Mouse (Mus musculus) adrenal gland, adult 18-20 months (tissue): ENCODE measurements at regions not wholly inside any gene's neighbourhood (a gene's known extent, or its start where the extent isn't known, plus 50 kb on each side); places are given as distances from the start of the nearest gene placed in this dataset.
"Not testable (repeated sequence)": the region's sequence is repeated elsewhere in the genome, so short reads cannot be mapped to it uniquely, and the experiment has no call there.

Experiments
- DNase-seq, 2 experiments: peaks; one replicate each; pipeline ENCODE4 v3.0.0; 2021 to 2022; ENCODE audit warnings: low spot score in 2 of 2

GRCm38 (mm10) chr1:7388627-7389026 is 2580.9 kb downstream of the Gm37988 start:
- DNase-seq, result no peak

GRCm38 (mm10) chr1:7393508-7393907 is 2585.8 kb downstream of the Gm37988 start:
- no peak for DNase-seq

DNA sequence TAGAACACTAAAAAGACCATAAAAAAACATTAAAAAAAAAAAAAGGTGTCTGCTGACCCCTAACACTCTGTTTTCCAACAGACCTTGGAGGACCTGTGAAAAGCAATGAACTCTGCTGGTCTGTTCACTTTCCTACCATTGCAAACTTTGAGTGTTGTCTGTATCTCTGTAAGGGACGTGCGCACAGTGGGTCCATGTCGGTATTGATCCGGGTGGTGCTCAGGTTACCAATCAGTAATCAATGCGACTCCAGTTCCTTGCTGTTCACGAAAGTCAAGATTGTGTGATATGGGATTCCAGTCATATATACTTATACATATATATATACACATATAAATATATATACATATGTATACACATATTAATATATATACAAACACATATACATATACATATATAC is 2586.5 kb downstream of the Gm37988 start:
- no peak for DNase-seq

DNA sequence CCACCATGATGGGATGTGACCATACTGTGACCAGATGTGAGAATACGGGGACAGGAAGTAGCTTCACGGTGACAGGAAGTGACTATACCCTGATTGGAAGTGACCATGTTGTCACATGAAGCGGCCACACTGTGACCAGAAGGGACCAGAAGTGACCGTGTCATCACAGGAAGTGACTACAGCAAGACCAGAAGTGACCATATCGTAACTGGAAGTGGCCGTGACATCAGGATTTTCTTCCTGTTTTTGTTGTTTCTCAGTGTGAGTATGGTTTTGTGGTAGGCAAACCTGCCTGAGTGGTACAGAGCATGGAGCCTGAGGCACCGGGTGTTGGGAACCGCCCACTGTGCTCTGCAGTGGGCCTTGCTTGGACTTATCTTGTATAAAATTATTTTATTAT is 2587.8 kb downstream of the Gm37988 start:
- no peak for DNase-seq

DNA sequence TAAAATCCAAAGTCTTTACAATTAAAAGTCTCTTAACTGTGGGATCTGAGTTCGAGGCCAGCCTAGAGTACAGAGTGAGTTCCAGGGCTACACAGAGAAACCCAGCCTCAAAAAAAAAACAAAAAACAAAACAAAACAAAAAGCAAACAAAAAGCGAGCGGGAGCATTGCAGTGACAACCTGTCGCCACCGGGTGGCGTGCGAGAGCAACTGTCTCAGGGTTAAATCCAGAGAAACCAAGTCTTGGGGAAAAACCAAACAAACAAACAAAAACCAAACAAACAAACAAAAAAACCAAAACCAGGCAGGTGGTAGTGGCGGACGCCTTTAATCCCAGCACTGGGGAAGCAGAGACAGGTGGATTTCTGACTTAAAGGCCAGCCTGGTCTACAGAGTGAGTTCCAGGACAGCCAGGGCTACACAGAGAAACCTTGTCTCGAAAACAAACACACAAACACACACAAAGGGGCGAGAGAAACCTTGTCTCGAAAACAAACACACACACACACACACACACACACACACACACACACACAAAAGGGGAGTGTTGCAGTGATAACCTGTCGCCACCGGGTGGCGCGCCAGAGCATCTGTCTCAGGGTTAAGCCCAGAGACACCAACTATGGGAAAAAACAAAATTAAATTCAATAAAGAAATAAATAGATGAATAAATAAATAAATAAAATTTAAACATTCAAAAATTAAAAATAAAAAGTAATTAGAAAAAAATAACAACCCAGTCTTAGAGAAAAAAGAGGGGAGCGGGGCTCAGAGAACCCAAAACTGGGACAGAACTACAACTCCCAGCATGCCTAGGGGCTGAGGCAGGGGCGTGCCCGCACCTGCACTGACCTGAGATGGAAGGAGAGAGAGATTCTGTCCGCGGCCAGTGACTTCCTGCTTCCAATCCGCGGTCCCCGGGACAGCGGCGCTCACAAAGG is 2589.4 kb downstream of the Gm37988 start:
- DNase-seq, result peak; percentile 42 to 64

DNA sequence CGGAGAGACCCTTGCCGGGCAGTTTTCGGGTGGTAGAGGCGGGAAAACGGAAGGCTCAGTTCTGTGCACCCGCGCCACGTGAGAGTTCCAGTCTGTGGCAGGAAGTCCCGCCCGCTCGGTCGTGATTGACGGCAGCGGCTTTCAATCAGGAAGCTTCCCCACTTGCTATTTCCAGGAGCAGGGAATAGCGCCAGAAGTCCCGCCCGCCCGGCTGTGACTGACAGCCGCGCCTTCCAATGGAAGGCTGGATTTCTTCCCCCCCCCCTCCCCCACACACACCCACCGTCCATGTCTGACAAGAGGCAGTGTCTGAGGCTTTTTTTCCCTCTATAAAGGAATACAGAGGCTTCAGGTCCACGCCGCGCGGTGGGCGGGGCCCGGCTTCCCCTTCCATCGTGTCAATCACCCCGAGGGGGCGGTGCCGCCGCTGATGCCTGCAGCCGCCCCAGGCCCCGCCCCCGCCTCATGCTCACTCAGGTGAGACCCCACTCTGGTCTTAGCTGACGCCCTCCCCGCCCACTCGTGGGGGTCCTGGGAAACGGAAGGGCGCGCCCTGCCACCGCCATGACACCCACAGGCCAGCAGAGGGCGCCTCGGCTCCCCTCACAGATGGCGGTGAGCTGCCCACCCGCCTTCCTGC is 2590.2 kb downstream of the Gm37988 start:
- peak; percentile 94 to 96 for DNase-seq

GRCm38 (mm10) chr1:7398678-7399218 is 2591.1 kb downstream of the Gm37988 start:
- DNase-seq, result no peak

GRCm38 (mm10) chr1:7405651-7406050 is 2598.0 kb downstream of the Gm37988 start:
- DNase-seq, result not testable (repeated sequence)

DNA sequence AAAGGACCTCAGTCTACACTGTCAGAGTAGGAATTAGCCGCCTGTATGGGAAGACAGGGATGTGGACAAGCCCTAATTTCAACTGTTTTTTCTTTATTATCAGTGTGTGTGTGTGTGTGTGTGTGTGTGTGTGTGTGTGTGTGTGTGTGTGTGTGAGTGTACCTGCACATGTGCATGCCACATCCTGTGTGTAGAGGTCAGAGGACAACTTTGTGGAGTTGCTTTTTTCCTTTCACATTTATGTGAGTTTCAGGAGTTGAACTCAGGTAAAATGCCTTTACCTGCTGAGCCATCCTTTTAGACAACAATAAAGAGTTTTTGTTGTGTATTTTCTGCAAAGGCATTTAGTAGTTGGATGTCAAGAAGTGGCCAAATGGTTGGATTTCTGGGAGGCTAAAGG is 2606.8 kb downstream of the Gm37988 start:
- DNase-seq, result no peak

- DNase-seq, result no peak
These were observed 2644.0 kb downstream of the Gm37988 start for GRCm38 (mm10) chr1:7451660-7452155.

GRCm38 (mm10) chr1:7454931-7455330 is 2647.2 kb downstream of the Gm37988 start:
- no peak for DNase-seq

DNA sequence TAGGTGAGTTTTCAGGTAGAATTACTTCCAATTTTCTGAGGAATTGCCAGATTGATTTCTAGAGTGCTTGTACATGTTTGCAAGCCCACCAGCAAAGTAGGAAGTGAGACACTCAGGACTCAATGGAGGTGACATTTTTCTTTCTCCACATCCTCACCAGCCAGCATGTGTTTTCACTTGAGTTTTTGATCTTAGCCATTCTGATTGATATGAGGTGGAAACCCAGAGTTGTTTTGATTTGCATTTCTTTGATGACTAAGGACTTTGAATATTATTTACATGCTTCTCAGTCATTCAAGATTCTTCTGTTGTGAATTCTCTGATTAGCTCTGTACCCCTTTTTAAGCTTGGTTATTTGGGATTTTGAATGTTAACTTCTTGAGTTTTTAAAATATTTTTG is 2650.2 kb downstream of the Gm37988 start:
- no peak for DNase-seq

DNA sequence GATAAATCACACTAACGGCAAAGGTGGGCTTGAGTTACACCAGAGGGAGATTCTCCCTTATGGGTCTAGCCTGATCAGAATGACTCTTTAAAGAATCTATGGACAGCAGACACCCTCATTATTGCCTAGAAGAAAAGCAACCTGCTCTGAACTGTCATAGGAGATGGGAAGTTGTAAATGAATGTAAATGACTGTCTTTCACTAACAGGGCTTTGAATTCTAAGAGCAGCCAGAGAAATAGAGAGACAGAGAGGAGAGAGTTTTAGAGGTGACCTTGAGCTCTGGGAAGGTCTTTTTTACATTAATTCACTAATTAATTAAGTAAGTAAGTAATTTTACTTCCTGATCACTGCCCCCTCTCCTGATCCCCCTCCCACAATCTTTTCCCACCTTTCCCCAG is 2686.4 kb downstream of the Gm37988 start:
- no peak for DNase-seq

- no peak for DNase-seq
These were observed 2691.3 kb downstream of the Gm37988 start for GRCm38 (mm10) chr1:7499042-7499441.

GRCm38 (mm10) chr1:7502363-7502762 is 2694.7 kb downstream of the Gm37988 start:
- no peak for DNase-seq

DNA sequence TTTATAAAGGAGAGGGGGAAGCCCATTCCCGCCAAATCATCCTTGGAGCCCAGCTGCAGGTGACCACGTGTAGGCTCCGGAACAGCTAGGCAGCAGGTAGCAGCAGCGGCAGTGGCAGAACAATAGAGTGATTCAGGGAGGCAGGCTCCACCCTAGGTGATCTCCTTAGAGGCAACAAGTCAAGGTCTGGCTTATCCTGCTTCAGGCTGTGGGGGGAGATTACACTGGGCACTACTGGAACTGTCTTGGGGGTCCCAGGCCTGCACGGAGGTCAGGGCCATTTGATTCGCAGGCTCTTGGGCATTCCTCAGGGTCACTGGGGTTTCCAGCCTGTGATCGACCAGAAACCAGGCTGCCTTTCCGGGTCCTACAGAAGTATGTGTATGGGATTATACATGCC is 2711.1 kb downstream of the Gm37988 start:
- DNase-seq, result no peak

- no peak for DNase-seq
These were observed 2725.8 kb downstream of the Gm37988 start for GRCm38 (mm10) chr1:7533506-7533905.

- no peak for DNase-seq
These were observed 2727.5 kb downstream of the Gm37988 start for GRCm38 (mm10) chr1:7535191-7535590.

- no peak for DNase-seq
These were observed 2735.8 kb downstream of the Gm37988 start for GRCm38 (mm10) chr1:7543492-7543891.

GRCm38 (mm10) chr1:7548261-7548660 is 2740.6 kb downstream of the Gm37988 start:
- no peak for DNase-seq

DNA sequence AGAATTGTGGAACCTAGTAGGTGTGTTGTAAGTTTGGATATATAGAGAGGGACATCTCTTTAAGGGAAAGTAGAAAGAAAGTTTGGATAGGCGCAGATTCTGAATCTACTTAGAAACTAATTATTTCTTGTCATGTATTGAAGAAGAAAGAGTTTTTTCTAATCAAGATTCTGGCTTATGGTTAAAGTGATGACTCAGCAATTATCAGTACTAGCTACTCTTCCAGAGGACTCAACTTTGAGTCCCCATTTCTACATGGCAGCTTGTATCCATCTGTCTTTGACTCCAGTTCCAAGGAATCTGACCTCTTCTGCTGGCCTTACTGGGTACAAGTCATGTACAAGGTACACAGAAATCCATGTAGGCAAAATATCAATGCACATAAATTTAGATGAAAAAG is 2767.1 kb downstream of the Gm37988 start:
- DNase-seq, result no peak

- DNase-seq, result no peak
These were observed 2778.7 kb downstream of the Gm37988 start for GRCm38 (mm10) chr1:7586409-7586808.
